Mouse (Mus musculus): ENCODE data around the gene Acads.
"Not testable (repeated sequence)": the region's sequence is repeated elsewhere in the genome, so short reads cannot be mapped to it uniquely, and the experiment has no call there.

Acads gene

GRCm38 (mm10) chr5:115124690-115125089 is 5.5 kb upstream of the Acads start:
- no peak for DNase-seq (ENCODE audit: low spot score)

DNA sequence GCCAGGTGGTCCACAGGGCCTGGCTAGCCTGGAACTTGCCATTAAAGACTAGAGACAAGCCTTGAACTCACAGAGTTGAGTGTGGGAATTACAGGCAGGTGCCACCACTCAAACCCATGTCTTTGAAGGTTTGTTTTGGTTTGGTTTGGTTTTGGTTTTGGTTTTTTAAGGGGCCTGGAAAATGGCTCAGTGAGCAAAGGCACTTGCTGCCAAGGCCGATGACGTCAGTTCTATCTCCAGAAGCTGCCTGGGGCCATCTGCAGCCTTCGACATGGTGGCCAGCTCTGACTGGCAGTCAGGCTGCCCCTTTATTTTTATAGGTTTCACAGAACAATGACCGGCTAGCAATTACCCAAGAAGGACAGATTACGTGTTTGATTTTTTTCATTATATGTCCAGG is 1.8 kb upstream of the Acads start:
- no peak for DNase-seq (ENCODE audit: low spot score)

GRCm38 (mm10) chr5:115117467-115117866 is 1.7 kb downstream of the Acads start:
- DNase-seq (ENCODE audit: low spot score): no peak

- DNase-seq (ENCODE audit: low spot score): no peak
Measured at GRCm38 (mm10) chr5:115116426-115116825, 2.7 kb downstream of the Acads start.

DNA sequence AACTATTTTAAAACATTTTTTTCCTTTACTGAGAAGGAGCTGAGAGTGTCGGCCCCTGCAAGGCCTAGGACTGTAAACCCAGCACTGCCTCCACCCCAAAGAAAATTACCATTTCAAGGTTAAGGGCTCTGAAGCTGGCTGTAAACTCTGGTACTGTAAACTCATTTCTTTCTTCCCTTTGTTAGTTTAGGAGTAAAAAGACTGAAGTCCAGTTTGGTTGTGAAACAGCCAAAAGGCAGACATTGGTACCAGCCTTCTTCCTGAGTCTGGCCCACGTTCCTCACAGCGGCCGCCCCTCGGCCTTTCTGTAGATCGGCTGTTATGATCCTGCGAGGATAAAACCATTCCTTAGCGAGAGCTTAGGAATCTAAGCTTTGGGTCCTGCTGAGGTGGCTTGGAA is 4.6 kb downstream of the Acads start:
- no peak for DNase-seq (ENCODE audit: low spot score)

DNA sequence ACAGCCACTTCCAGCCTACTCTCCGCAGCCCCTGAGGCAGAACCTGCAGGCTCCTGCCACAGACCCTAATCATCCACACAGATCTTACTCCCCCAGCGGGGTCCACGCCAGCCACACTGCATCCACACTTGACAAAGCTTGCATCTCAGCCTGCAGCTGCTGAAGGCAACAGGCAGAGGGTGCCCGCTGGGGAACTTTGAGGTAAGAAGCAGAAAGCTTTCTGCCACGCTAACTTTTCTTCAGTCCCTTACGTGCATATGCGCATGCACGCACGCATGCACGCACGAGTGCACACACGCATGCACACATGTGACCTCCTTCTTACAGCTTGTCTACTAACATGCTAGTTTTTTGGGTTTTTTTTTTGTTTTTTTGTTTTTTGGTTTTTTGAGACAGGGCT is 5.9 kb downstream of the Acads start:
- DNase-seq (ENCODE audit: low spot score): no peak

DNA sequence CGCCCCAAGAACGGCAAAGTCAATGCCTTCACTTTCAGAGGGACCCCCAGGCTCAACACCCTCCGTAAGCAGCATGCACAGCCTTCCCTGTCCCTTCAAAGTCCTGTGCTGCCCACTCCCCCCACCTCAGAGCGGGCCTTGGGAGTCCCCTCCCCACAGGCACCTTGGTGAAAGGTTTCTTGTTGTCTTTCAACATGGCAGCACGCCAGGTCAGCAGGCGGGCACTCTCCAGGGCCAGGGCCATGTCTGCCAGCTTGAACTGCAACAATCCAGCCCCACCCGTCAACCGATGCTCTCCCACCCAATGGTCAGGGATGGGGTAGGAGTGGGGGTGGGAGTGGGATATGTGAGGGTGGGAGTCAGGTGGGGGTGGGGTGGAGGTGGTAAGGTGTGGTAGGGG is 8.0 kb downstream of the Acads start:
- DNase-seq (ENCODE audit: low spot score): no peak

DNA sequence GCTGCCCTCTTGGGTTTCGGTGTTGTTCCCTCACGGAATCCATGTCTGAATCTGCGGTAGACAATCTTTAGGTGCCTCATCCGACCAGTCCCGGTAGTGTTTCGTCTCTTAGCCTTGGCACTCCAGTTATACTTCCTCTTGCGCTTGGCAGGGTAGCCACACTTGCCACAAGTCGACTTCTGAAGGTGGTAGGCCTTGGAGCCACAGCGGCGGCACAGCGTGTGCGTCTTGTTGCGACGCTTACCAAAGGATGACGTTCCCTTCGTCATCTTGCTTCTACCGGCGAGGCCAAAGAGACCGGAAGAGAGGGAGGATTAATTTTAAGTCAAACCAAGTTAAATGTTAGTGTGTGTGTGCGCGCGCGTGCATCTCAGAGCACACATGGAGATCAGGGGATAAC is 15.9 kb downstream of the Acads start:
- DNase-seq (ENCODE audit: low spot score): not testable (repeated sequence)

DNA sequence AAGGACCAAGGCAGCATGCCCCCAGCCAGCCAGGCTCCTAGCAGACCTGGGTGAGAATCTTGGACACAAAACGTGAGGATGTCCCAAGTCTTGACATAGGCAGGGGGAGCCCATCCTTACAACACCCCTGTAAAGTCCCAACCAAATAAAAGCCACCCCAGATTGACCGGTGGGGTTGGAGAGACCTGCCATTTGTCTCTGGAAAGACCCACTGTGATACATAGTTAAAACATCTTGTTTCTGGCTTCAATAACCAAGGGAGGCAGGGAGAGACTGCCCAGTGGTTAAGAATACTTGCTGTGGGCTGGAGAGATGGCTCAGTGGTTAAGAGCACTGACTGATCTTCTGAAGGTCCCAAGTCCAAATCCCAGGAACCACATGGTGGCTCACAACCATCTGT is 16.9 kb downstream of the Acads start:
- DNase-seq (ENCODE audit: low spot score): no peak

DNA sequence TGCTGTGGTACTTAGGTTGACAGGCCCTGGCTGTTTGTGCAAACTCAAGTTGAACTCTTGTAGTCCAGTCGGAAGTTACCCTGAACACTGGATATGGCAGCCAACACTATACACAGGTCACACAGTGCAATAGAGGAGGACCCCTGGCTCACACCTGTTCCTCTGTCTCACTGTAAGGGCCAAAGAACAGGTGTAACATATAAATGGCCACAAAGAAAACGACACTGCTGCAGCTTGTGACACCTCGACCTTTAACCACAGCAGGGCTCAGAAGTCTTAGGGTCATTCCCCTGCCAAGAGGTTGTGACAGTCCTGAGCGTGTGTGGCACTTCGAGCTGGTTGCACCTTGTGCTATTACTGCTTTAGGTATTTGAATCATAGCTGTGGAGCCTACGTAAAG is 18.7 kb downstream of the Acads start:
- DNase-seq (ENCODE audit: low spot score): no peak

GRCm38 (mm10) chr5:115099991-115100390 is 19.2 kb downstream of the Acads start:
- no peak for DNase-seq (ENCODE audit: low spot score)

- no peak for DNase-seq (ENCODE audit: low spot score)
Measured at GRCm38 (mm10) chr5:115099530-115099929, 19.6 kb downstream of the Acads start.

DNA sequence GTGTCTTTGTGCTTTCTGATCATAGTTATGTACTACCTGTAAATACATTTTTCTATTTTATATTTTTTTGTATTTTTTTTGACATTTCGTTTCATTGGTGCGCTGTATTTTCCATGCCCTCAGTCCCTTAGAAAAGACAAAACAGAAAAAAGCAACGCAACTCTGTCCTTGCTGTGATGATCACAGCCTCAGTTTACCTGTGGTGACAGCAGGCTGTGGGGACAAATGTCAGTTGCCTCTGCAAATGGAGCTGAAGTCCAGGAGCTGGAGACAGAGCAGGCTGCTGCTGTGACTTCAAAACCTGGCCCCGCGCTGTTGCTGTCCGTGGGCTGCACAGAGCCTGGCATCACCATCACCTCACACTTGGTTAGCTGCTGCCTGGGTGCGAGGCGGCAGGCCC is 21.0 kb downstream of the Acads start, which contains the start of gene Gm10401:
Gene Gm10401, minus strand, starts transcription at position 101 of the 400 bp plus-strand sequence.
- no peak for DNase-seq (ENCODE audit: low spot score)

DNA sequence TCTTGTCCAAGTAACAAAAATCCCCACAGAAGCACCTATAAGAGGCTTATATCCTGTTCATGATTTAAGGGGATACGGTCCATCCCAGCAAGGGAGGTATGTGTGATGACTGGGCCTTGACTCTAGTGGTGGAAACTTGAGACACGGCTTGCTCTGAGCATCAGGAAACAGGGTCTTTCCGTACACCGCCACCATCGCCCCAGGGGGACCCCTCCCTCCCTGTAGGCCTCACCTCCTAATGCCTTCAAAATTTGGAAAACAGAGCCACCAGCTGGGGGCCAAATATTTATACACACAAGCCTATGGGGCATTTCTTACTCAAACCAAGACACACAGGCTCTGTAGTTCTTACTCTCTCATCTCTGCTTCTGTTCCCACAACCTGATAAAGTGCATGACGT is 27.4 kb downstream of the Acads start:
- DNase-seq (ENCODE audit: low spot score): no peak

DNA sequence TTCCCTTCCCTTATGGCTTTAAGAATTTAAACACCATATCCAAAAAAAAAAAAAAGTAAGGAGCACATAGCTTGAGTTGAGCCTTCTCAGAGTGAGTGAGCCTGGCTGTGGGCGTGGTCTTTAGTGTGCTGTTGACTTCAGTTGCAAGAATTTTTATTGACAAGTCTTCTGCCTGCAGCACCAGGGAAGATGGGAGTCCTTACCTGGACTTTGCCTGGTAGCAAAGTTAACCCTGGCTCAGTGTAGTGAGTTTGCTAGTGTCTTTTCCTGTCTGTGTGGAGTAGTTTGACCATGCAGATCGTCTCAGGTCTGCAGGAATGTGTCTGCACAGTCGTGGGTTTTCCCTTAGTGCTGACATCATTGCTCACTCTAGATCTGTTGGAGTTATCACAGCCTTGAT is 28.1 kb downstream of the Acads start:
- DNase-seq (ENCODE audit: low spot score): no peak

DNA sequence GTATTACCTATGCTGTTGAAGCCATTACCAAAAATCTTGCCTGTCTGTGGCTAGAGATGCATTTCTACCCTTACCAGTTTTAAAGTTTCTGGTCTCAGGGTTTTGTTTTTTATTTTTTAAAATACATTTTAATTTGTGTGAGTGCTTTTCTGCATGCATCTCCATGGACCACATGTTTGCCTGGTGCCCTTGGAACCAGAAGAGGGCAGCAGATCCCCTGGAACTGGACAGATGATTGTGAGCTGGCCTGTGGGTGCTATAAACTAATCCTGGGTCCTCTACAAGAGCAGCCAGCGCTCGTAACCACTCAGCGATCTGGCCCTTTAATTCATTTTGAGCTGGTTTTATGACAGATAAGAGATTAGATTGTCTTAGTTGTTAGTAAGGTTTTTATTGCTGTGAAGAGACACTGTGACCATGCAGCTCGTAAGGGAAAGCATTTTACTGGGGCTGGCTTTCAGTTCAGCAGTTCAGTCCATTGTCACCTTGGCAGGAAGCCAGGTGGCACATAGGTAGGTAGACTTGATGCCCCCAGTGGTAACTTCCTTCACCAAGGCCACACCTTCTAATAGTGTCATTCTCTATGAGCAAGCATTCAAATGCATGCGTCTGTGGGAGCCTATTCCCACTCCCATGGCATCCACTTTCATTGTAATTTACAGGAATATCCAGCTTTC is 29.4 kb downstream of the Acads start:
- no peak for DNase-seq (ENCODE audit: low spot score)

DNA sequence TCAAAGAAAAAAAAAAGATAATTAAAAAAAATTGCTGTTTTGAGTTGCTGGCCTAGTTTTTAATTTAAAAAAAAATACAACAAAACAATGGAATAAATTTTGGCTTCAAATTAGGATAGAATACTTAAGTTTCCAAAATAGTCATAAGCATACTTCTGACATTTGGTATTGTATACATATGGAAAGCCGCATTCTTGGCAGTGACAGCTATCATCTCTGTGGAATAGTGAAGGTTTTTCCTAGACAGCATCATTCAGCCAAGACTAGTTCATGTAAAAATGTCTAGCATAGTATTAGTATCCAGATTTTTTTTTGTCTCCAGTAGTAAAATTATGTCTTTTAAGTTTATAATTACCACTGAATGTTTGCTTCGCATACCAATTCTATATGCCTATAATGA is 33.5 kb downstream of the Acads start:
- no peak for DNase-seq (ENCODE audit: low spot score)

GRCm38 (mm10) chr5:115083492-115083891 is 35.7 kb downstream of the Acads start:
- no peak for DNase-seq (ENCODE audit: low spot score)

DNA sequence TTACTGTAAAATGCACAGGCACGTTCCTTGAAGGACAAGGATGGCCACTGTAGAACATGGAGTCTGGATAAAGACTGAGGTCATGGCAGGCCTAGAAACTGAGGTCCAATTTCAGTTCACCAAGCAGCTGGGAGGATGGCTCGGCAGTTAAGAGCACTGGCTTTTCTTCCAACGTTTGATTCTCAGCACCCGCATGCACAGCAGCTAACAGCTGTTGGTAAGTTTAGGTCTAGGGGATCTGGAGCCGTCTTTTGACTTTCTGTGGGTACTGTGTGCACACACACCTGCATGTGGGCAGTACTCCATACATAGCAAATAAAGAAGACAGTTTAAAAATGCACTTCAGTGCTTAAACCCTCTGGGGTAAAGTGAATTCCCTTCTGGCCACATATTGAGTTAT is 37.5 kb downstream of the Acads start:
- no peak for DNase-seq (ENCODE audit: low spot score)

- peak; percentile 61 for DNase-seq (ENCODE audit: low spot score)
Measured at GRCm38 (mm10) chr5:115076144-115076901, 42.8 kb downstream of the Acads start.

DNA sequence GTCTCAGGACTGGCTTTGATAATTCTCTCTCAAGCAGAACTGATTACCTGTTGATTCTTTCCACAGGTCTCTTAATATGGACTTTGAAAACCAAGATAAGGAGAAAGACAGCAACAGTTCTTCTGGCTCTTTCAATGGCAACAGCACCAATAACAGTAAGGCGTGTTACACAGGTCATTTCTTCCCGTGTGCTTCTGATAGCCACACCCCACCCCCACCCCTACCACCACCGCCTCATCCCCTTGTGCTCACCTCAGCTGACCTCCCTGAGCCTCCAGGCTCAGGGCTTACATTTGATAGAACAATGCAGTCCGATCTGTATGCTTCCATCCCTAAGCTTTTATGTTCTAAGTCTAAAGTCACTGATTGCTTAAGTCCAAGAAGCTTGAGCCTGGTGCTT is 44.4 kb downstream of the Acads start:
- no peak for DNase-seq (ENCODE audit: low spot score)

- not testable (repeated sequence) for DNase-seq (ENCODE audit: low spot score)
Measured at GRCm38 (mm10) chr5:115073306-115073705, 45.8 kb downstream of the Acads start.

- DNase-seq (ENCODE audit: low spot score): peak; percentile 32
Measured at GRCm38 (mm10) chr5:115072143-115072542, 47.0 kb downstream of the Acads start.
